Comparison of ENCODE assay signal across 8 mouse cellular contexts in genomic region chr9:107950460-107951355, GRCm38 (mm10). TPM values are rescaled to one million over a fixed set of nuclear protein-coding genes. Genes with fewer than 3 reads are reported as not detected.
DNase-seq lines count a peak whose midpoint lies in the region; ATAC-seq and TF ChIP-seq lines count a peak whose summit lies in the region.

No protein-coding gene starts in this region.

- peak overlapping the region; percentile 90 for H3K4me3 ChIP-seq in embryonic facial prominence, embryonic 10.5 days
- H3K4me3 ChIP-seq in intestine, postnatal 0 days (ENCODE audit: low read depth, low read length) = peak overlapping the region; percentile 65
- H3K4me3 ChIP-seq in midbrain, embryonic 10.5 days = peak overlapping the region; percentile 91

- H3K27me3 ChIP-seq in embryonic facial prominence, embryonic 10.5 days (replicated peaks; ENCODE audit: low read depth, poor library complexity, severe bottlenecking) = no peaks in the 10 kb centered on the region
- no peaks in the 10 kb centered on the region for H3K27me3 ChIP-seq in intestine, postnatal 0 days (replicated peaks; ENCODE audit: control insufficient read depth, insufficient read depth, low read length)
- no peaks in the 10 kb centered on the region for H3K27me3 ChIP-seq in midbrain, embryonic 10.5 days (ENCODE audit: low read depth, poor library complexity, severe bottlenecking)

- H3K9ac ChIP-seq in intestine, postnatal 0 days (ENCODE audit: low read depth, low read length) = peak overlapping the region; percentile 56

- DNase-seq in adrenal gland, postnatal 14 days = peak; percentile 97
- DNase-seq in embryonic facial prominence, embryonic 10.5 days (ENCODE audit: low spot score) = peak; percentile 94
- DNase-seq in left cerebral cortex, postnatal 36 days (ENCODE audit: low spot score in 2 of 2) = peak; percentile 88 to 90
- DNase-seq in midbrain, embryonic 10.5 days (ENCODE audit: low spot score) = peak; percentile 92
- DNase-seq in right cerebral cortex, postnatal 36 days (ENCODE audit: low spot score in 2 of 2) = peak; percentile 84 to 87
- DNase-seq in urinary bladder, postnatal 4 days (ENCODE audit: low spot score in 2 of 2) = peak; percentile 85 to 94

- peak overlapping the region; percentile 90 for H3K27ac ChIP-seq in embryonic facial prominence, embryonic 10.5 days (replicated peaks)
- H3K27ac ChIP-seq in intestine, postnatal 0 days (ENCODE audit: low read depth, low read length) = no peak overlapping the region
- H3K27ac ChIP-seq in midbrain, embryonic 10.5 days (replicated peaks) = peak overlapping the region; percentile 91

- peaks cover 18% of the 10 kb centered on the region for H3K36me3 ChIP-seq in embryonic facial prominence, embryonic 10.5 days (replicated peaks)
- H3K36me3 ChIP-seq in intestine, postnatal 0 days (ENCODE audit: control insufficient read depth, insufficient read depth) = no peaks in the 10 kb centered on the region
- H3K36me3 ChIP-seq in midbrain, embryonic 10.5 days = peaks cover 33% of the 10 kb centered on the region

- H3K4me1 ChIP-seq in embryonic facial prominence, embryonic 10.5 days = peaks cover 32% of the 10 kb centered on the region
- 0 out of 2 replicates have a peak, but pooled peaks cover 2% of the 10 kb centered on the region for H3K4me1 ChIP-seq in intestine, postnatal 0 days (replicated peaks; ENCODE audit: control insufficient read depth, insufficient read depth, low read length)
- peaks cover 28% of the 10 kb centered on the region for H3K4me1 ChIP-seq in midbrain, embryonic 10.5 days

- intact Hi-C loops in left cerebral cortex, postnatal 36 days (cut with DNase I) = no loop called here

- TF ChIP-seq CTCF in intestine, postnatal 0 days (IDR thresholded peaks at IDR 0.05; ENCODE audit: low read depth) = no peak

- 14% methylated on average over 45 of the region's 45 CpGs for WGBS in embryonic facial prominence, embryonic 10.5 days
- whole genome bisulfite sequencing in intestine, postnatal 0 days = 15% methylated on average over 45 of the region's 45 CpGs
- WGBS in midbrain, embryonic 10.5 days = 12% methylated on average over 45 of the region's 45 CpGs

- H3K4me2 ChIP-seq in intestine, postnatal 0 days (replicated peaks; ENCODE audit: low read depth) = peak overlapping the region; percentile 72

- peak; percentile 81 for ATAC-seq in granulocyte monocyte progenitor cell, adult 5-6 weeks (replicated peaks; ENCODE audit: poor library complexity, severe bottlenecking)
- ATAC-seq in intestine, postnatal 0 days = peak; percentile 90

- H3K9me3 ChIP-seq in embryonic facial prominence, embryonic 10.5 days = no peaks in the 10 kb centered on the region
- H3K9me3 ChIP-seq in intestine, postnatal 0 days (ENCODE audit: control insufficient read depth) = no peaks in the 10 kb centered on the region
- no peaks in the 10 kb centered on the region for H3K9me3 ChIP-seq in midbrain, embryonic 10.5 days (replicated peaks)

RNA-seq across cellular contexts. Expression of gene Traip, which starts 0.8 kb away (rescaled TPM):
- total RNA-seq in adrenal gland, postnatal 14 days (2021) = 3.7 and 5.7 TPM in 2 replicates
- polyA plus RNA-seq in embryonic facial prominence, embryonic 10.5 days (2016; fragmentation: Nextera tagmentation; extraction: Ambion mirVana) = 38.8 and 41.5 TPM in 2 replicates
- total RNA-seq in granulocyte monocyte progenitor cell, adult 5-6 weeks (2014; fragmentation: Nextera tagmentation) = 11.1 and 19.4 TPM in 2 replicates
- total RNA-seq in granulocyte monocyte progenitor cell, adult 5-6 weeks (2017) = 24.0 and 29.7 TPM in 2 replicates
- 3.2 and 3.7 TPM in 2 replicates for polyA plus RNA-seq in intestine, postnatal 0 days (2015; fragmentation: Nextera tagmentation; extraction: Ambion mirVana)
- total RNA-seq in left cerebral cortex, postnatal 36 days (2021) = 10 to 100 TPM in 1 of 2 experiments, 1 to 10 TPM in 1; 7.8 to 16.5 TPM
- 35.8 and 41.7 TPM in 2 replicates for polyA plus RNA-seq in midbrain, embryonic 10.5 days (2016; fragmentation: Nextera tagmentation; extraction: Ambion mirVana)

RNA-seq across cellular contexts. Expression of gene Camkv, which starts 15.2 kb away (rescaled TPM):
- 1.3 and 2.3 TPM in 2 replicates for total RNA-seq in adrenal gland, postnatal 14 days (2021)
- 7.6 and 7.9 TPM in 2 replicates for polyA plus RNA-seq in embryonic facial prominence, embryonic 10.5 days (2016; fragmentation: Nextera tagmentation; extraction: Ambion mirVana)
- total RNA-seq in granulocyte monocyte progenitor cell, adult 5-6 weeks (2014; fragmentation: Nextera tagmentation) = not detected in 2 replicates
- total RNA-seq in granulocyte monocyte progenitor cell, adult 5-6 weeks (2017) = not detected in 2 replicates
- polyA plus RNA-seq in intestine, postnatal 0 days (2015; fragmentation: Nextera tagmentation; extraction: Ambion mirVana) = 0.37 and 0.42 TPM in 2 replicates
- 100 to 1,000 TPM; 353 to 360 TPM for total RNA-seq in left cerebral cortex, postnatal 36 days (2021)
- polyA plus RNA-seq in midbrain, embryonic 10.5 days (2016; fragmentation: Nextera tagmentation; extraction: Ambion mirVana) = 20.9 and 23.0 TPM in 2 replicates

RNA-seq across cellular contexts. Expression of gene Actl11, which starts 22.4 kb away (rescaled TPM):
- not detected in 2 replicates for total RNA-seq in adrenal gland, postnatal 14 days (2021)
- not detected in 2 replicates for polyA plus RNA-seq in embryonic facial prominence, embryonic 10.5 days (2016; fragmentation: Nextera tagmentation; extraction: Ambion mirVana)
- not detected in 2 replicates for total RNA-seq in granulocyte monocyte progenitor cell, adult 5-6 weeks (2014; fragmentation: Nextera tagmentation)
- not detected in 2 replicates for total RNA-seq in granulocyte monocyte progenitor cell, adult 5-6 weeks (2017)
- not detected in 2 replicates for polyA plus RNA-seq in intestine, postnatal 0 days (2015; fragmentation: Nextera tagmentation; extraction: Ambion mirVana)
- total RNA-seq in left cerebral cortex, postnatal 36 days (2021) = not detected
- polyA plus RNA-seq in midbrain, embryonic 10.5 days (2016; fragmentation: Nextera tagmentation; extraction: Ambion mirVana) = not detected in 2 replicates

RNA-seq across cellular contexts. Expression of gene Uba7, which starts 24.6 kb away (rescaled TPM):
- 15.2 and 20.9 TPM in 2 replicates for total RNA-seq in adrenal gland, postnatal 14 days (2021)
- polyA plus RNA-seq in embryonic facial prominence, embryonic 10.5 days (2016; fragmentation: Nextera tagmentation; extraction: Ambion mirVana) = 10.3 and 11.9 TPM in 2 replicates
- 79.1 and 88.9 TPM in 2 replicates for total RNA-seq in granulocyte monocyte progenitor cell, adult 5-6 weeks (2014; fragmentation: Nextera tagmentation)
- 21.4 and 33.4 TPM in 2 replicates for total RNA-seq in granulocyte monocyte progenitor cell, adult 5-6 weeks (2017)
- polyA plus RNA-seq in intestine, postnatal 0 days (2015; fragmentation: Nextera tagmentation; extraction: Ambion mirVana) = 43.8 and 50.6 TPM in 2 replicates
- 1 to 10 TPM; 2.4 to 3.9 TPM for total RNA-seq in left cerebral cortex, postnatal 36 days (2021)
- 6.5 and 8.1 TPM in 2 replicates for polyA plus RNA-seq in midbrain, embryonic 10.5 days (2016; fragmentation: Nextera tagmentation; extraction: Ambion mirVana)

RNA-seq across cellular contexts. Expression of gene Gm20661, which starts 32.1 kb away (rescaled TPM):
- total RNA-seq in adrenal gland, postnatal 14 days (2021) = 0.52 and 0.90 TPM in 2 replicates
- 2.9 and 4.4 TPM in 2 replicates for polyA plus RNA-seq in embryonic facial prominence, embryonic 10.5 days (2016; fragmentation: Nextera tagmentation; extraction: Ambion mirVana)
- 0.47 TPM in 1 of 2 replicates, not detected in the other for total RNA-seq in granulocyte monocyte progenitor cell, adult 5-6 weeks (2014; fragmentation: Nextera tagmentation)
- not detected in 2 replicates for total RNA-seq in granulocyte monocyte progenitor cell, adult 5-6 weeks (2017)
- 0.39 and 0.88 TPM in 2 replicates for polyA plus RNA-seq in intestine, postnatal 0 days (2015; fragmentation: Nextera tagmentation; extraction: Ambion mirVana)
- not detected for total RNA-seq in left cerebral cortex, postnatal 36 days (2021)
- polyA plus RNA-seq in midbrain, embryonic 10.5 days (2016; fragmentation: Nextera tagmentation; extraction: Ambion mirVana) = 0.83 and 1.2 TPM in 2 replicates

Comparison
In these comparisons a context has a peak if more than half of its experiments do, and no peak if none do; other contexts are left out.
1. RNA of gene Camkv, which starts 15.2 kb away (total RNA-seq): 353 to 360 TPM in left cerebral cortex, postnatal 36 days; 1.3 to 2.3 TPM in adrenal gland, postnatal 14 days and not detected in granulocyte monocyte progenitor cell, adult 5-6 weeks; every median in the first group is over 100 times any median in the second.
2. Peak in every context shown above with its lines, with median percentiles within 50 percentile points of each other: DNase-seq and H3K4me3 ChIP-seq.